In genomic region chr5:135994335-135994724, GRCm38 (mm10) we compare ENCODE assay signal across 9 mouse cellular contexts. TPM values are rescaled to one million over a fixed set of nuclear protein-coding genes. Genes with fewer than 3 reads are reported as not detected.
A peak's percentile ranks its signal among the peaks of the same experiment; 100 is the strongest.
DNase-seq lines count a peak whose midpoint lies in the region; ATAC-seq and TF ChIP-seq lines count a peak whose summit lies in the region.
"Had no signal": no experiment of that assay in that cellular context is flagged by ENCODE, and none has a peak within 500 bp of the region (broad histone marks: within the 10 kb centered on the region; RNA-seq: fewer than 3 reads in every experiment).

No protein-coding gene starts in this region.

- H3K27me3 ChIP-seq in kidney, postnatal 0 days (ENCODE audit: insufficient read depth, low read length) = no peaks in the 10 kb centered on the region
- no peaks in the 10 kb centered on the region for H3K27me3 ChIP-seq in embryonic facial prominence, embryonic 15.5 days
- no peaks in the 10 kb centered on the region for H3K27me3 ChIP-seq in hindbrain, postnatal 0 days (ENCODE audit: insufficient read depth, low read length)
- no peaks in the 10 kb centered on the region for H3K27me3 ChIP-seq in midbrain, embryonic 16.5 days (ENCODE audit: control insufficient read depth, insufficient read depth, low read depth, low read length)
- H3K27me3 ChIP-seq: Patski had no signal

- no peaks in the 10 kb centered on the region for H3K4me1 ChIP-seq in kidney, postnatal 0 days (replicated peaks; ENCODE audit: insufficient read depth, low read length)
- peaks cover 17% of the 10 kb centered on the region for H3K4me1 ChIP-seq in embryonic facial prominence, embryonic 15.5 days
- no peaks in the 10 kb centered on the region for H3K4me1 ChIP-seq in hindbrain, postnatal 0 days (ENCODE audit: insufficient read depth, low read length)
- H3K4me1 ChIP-seq in midbrain, embryonic 16.5 days (ENCODE audit: control insufficient read depth, insufficient read depth, low read length) = peaks cover 11% of the 10 kb centered on the region

- no peaks in the 10 kb centered on the region for H3K9me3 ChIP-seq in kidney, postnatal 0 days (replicated peaks; ENCODE audit: low read length)
- no peaks in the 10 kb centered on the region for H3K9me3 ChIP-seq in embryonic facial prominence, embryonic 15.5 days (replicated peaks)
- H3K9me3 ChIP-seq in hindbrain, postnatal 0 days (ENCODE audit: low read length) = no peaks in the 10 kb centered on the region
- H3K9me3 ChIP-seq in midbrain, embryonic 16.5 days (replicated peaks; ENCODE audit: control insufficient read depth, low read length, poor library complexity, severe bottlenecking) = no peaks in the 10 kb centered on the region

- H3K36me3 ChIP-seq in kidney, postnatal 0 days (ENCODE audit: insufficient read depth, low read length) = peaks cover 21% of the 10 kb centered on the region
- peaks cover 31% of the 10 kb centered on the region for H3K36me3 ChIP-seq in embryonic facial prominence, embryonic 15.5 days
- H3K36me3 ChIP-seq in hindbrain, postnatal 0 days (ENCODE audit: insufficient read depth, low read length) = peaks cover 7% of the 10 kb centered on the region; the same call in 1 of the 2 replicates
- H3K36me3 ChIP-seq in midbrain, embryonic 16.5 days (ENCODE audit: control insufficient read depth, insufficient read depth, low read length) = peaks cover 5% of the 10 kb centered on the region; the same call in 1 of the 2 replicates

- no peak overlapping the region for H3K27ac ChIP-seq in kidney, postnatal 0 days
- no peak overlapping the region for H3K27ac ChIP-seq in embryonic facial prominence, embryonic 15.5 days (replicated peaks)
- no peak overlapping the region for H3K27ac ChIP-seq in hindbrain, postnatal 0 days
- H3K27ac ChIP-seq in midbrain, embryonic 16.5 days (ENCODE audit: low read length) = no peak overlapping the region

- DNase-seq in kidney, postnatal 0 days (ENCODE audit: low spot score) = no peak
- no peak for DNase-seq in kidney, adult 8-10 months
- DNase-seq in hindbrain, postnatal 0 days (ENCODE audit: low spot score) = no peak
- no peak for DNase-seq in embryo, embryonic 11 days
- DNase-seq in kidney, postnatal 36 days = no peak
- no peak for DNase-seq in frontal cortex, postnatal 36 days (ENCODE audit: low spot score in 2 of 2)

- no peak overlapping the region for H3K9ac ChIP-seq in kidney, postnatal 0 days (ENCODE audit: low read depth, low read length)
- H3K9ac ChIP-seq in embryonic facial prominence, embryonic 15.5 days = no peak overlapping the region
- peak overlapping the region; percentile 81; the same call in 1 of the 2 replicates for H3K9ac ChIP-seq in hindbrain, postnatal 0 days (replicated peaks; ENCODE audit: low read length)
- no peak overlapping the region for H3K9ac ChIP-seq in midbrain, embryonic 16.5 days (ENCODE audit: low read depth, low read length)

- no peak for ATAC-seq in kidney, postnatal 0 days (replicated peaks; ENCODE audit: low FRiP score, low read depth)
- ATAC-seq in embryonic facial prominence, embryonic 15.5 days (ENCODE audit: insufficient number of reproducible peaks, low FRiP score, low TSS enrichment, low read depth) = no peak; the same call in 1 of the 2 replicates
- peak; percentile 6; the same call in 1 of the 2 replicates for ATAC-seq in hindbrain, postnatal 0 days
- peak; percentile 41 for ATAC-seq in midbrain, embryonic 16.5 days

- no peak for TF ChIP-seq CTCF in kidney, postnatal 0 days (IDR thresholded peaks at IDR 0.05; ENCODE audit: low read depth)
- TF ChIP-seq CTCF in hindbrain, postnatal 0 days (IDR thresholded peaks at IDR 0.05; ENCODE audit: low read depth) = no peak

- WGBS in kidney, postnatal 0 days = 66% methylated on average over 8 of the region's 8 CpGs
- WGBS in embryonic facial prominence, embryonic 15.5 days = 69% methylated on average over 8 of the region's 8 CpGs
- 66% methylated on average over 8 of the region's 8 CpGs for WGBS in hindbrain, postnatal 0 days
- WGBS in midbrain, embryonic 16.5 days = 64% methylated on average over 8 of the region's 8 CpGs

- H3K4me2 ChIP-seq in kidney, postnatal 0 days (ENCODE audit: low read length) = no peak overlapping the region
- peak overlapping the region; percentile 68; the same call in 1 of the 2 replicates for H3K4me2 ChIP-seq in embryonic facial prominence, embryonic 15.5 days (replicated peaks)
- no peak overlapping the region for H3K4me2 ChIP-seq in hindbrain, postnatal 0 days (ENCODE audit: low read depth, low read length)
- no peak overlapping the region for H3K4me2 ChIP-seq in midbrain, embryonic 16.5 days (ENCODE audit: low read length)

- H3K4me3 ChIP-seq in kidney, postnatal 0 days (replicated peaks; ENCODE audit: low read depth, low read length) = peak overlapping the region; percentile 75; the same call in 1 of the 2 replicates
- peak overlapping the region; percentile 81 for H3K4me3 ChIP-seq in embryonic facial prominence, embryonic 15.5 days (replicated peaks)
- H3K4me3 ChIP-seq in hindbrain, postnatal 0 days (ENCODE audit: low read length) = peak overlapping the region; percentile 80
- no peak overlapping the region for H3K4me3 ChIP-seq in midbrain, embryonic 16.5 days (ENCODE audit: low read depth, low read length)

RNA-seq across cellular contexts. Expression of gene Dtx2, which starts 0.3 kb away (rescaled TPM):
- polyA plus RNA-seq in kidney, postnatal 0 days (2015; fragmentation: Nextera tagmentation; extraction: Ambion mirVana) = 21.8 and 22.7 TPM in 2 replicates
- polyA plus RNA-seq in embryonic facial prominence, embryonic 15.5 days (2015; fragmentation: Nextera tagmentation; extraction: Ambion mirVana) = 35.0 and 36.5 TPM in 2 replicates
- total RNA-seq in hindbrain, postnatal 0 days (2014; rRNA removed) = 23.5 and 28.6 TPM in 2 replicates
- polyA plus RNA-seq in hindbrain, postnatal 0 days (2015; fragmentation: Nextera tagmentation; extraction: Ambion mirVana) = 17.4 and 17.9 TPM in 2 replicates
- 24.0 and 26.1 TPM in 2 replicates for polyA plus RNA-seq in midbrain, embryonic 16.5 days (2015; fragmentation: Nextera tagmentation; extraction: Ambion mirVana)

RNA-seq across cellular contexts. Expression of gene Zp3, which starts 14.4 kb away (rescaled TPM):
- polyA plus RNA-seq in kidney, postnatal 0 days (2015; fragmentation: Nextera tagmentation; extraction: Ambion mirVana) = 0.13 and 0.16 TPM in 2 replicates
- 0.40 and 0.83 TPM in 2 replicates for polyA plus RNA-seq in embryonic facial prominence, embryonic 15.5 days (2015; fragmentation: Nextera tagmentation; extraction: Ambion mirVana)
- total RNA-seq in hindbrain, postnatal 0 days (2014; rRNA removed) = 0.10 TPM in 1 of 2 replicates, not detected in the other
- polyA plus RNA-seq in hindbrain, postnatal 0 days (2015; fragmentation: Nextera tagmentation; extraction: Ambion mirVana) = 0.18 and 0.39 TPM in 2 replicates
- 0.23 TPM in 1 of 2 replicates, not detected in the other for polyA plus RNA-seq in midbrain, embryonic 16.5 days (2015; fragmentation: Nextera tagmentation; extraction: Ambion mirVana)

RNA-seq across cellular contexts. Expression of gene Ssc4d, which starts 20.0 kb away (rescaled TPM):
- 6.7 and 7.5 TPM in 2 replicates for polyA plus RNA-seq in kidney, postnatal 0 days (2015; fragmentation: Nextera tagmentation; extraction: Ambion mirVana)
- polyA plus RNA-seq in embryonic facial prominence, embryonic 15.5 days (2015; fragmentation: Nextera tagmentation; extraction: Ambion mirVana) = 2.8 and 3.4 TPM in 2 replicates
- total RNA-seq in hindbrain, postnatal 0 days (2014; rRNA removed) = 6.5 and 18.9 TPM in 2 replicates
- polyA plus RNA-seq in hindbrain, postnatal 0 days (2015; fragmentation: Nextera tagmentation; extraction: Ambion mirVana) = 3.6 and 3.8 TPM in 2 replicates
- 1.8 and 1.9 TPM in 2 replicates for polyA plus RNA-seq in midbrain, embryonic 16.5 days (2015; fragmentation: Nextera tagmentation; extraction: Ambion mirVana)

RNA-seq across cellular contexts. Expression of gene Upk3b, which starts 44.0 kb away (rescaled TPM):
- polyA plus RNA-seq in kidney, postnatal 0 days (2015; fragmentation: Nextera tagmentation; extraction: Ambion mirVana) = 5.1 and 6.0 TPM in 2 replicates
- 4.0 and 5.4 TPM in 2 replicates for polyA plus RNA-seq in embryonic facial prominence, embryonic 15.5 days (2015; fragmentation: Nextera tagmentation; extraction: Ambion mirVana)
- total RNA-seq in hindbrain, postnatal 0 days (2014; rRNA removed) = not detected in 2 replicates
- polyA plus RNA-seq in hindbrain, postnatal 0 days (2015; fragmentation: Nextera tagmentation; extraction: Ambion mirVana) = not detected in 2 replicates
- 0.05 TPM in 1 of 2 replicates, not detected in the other for polyA plus RNA-seq in midbrain, embryonic 16.5 days (2015; fragmentation: Nextera tagmentation; extraction: Ambion mirVana)

RNA-seq across cellular contexts. Expression of gene Ywhag, which starts 59.9 kb away (rescaled TPM):
- 89.4 and 105 TPM in 2 replicates for polyA plus RNA-seq in kidney, postnatal 0 days (2015; fragmentation: Nextera tagmentation; extraction: Ambion mirVana)
- 149 and 156 TPM in 2 replicates for polyA plus RNA-seq in embryonic facial prominence, embryonic 15.5 days (2015; fragmentation: Nextera tagmentation; extraction: Ambion mirVana)
- 334 and 336 TPM in 2 replicates for total RNA-seq in hindbrain, postnatal 0 days (2014; rRNA removed)
- 734 and 782 TPM in 2 replicates for polyA plus RNA-seq in hindbrain, postnatal 0 days (2015; fragmentation: Nextera tagmentation; extraction: Ambion mirVana)
- 1,035 and 1,054 TPM in 2 replicates for polyA plus RNA-seq in midbrain, embryonic 16.5 days (2015; fragmentation: Nextera tagmentation; extraction: Ambion mirVana)

Comparison
In these comparisons a context has a peak if more than half of its experiments do, and no peak if none do; other contexts are left out.
1. ATAC-seq: peak in hindbrain, postnatal 0 days (single experiment) and midbrain, embryonic 16.5 days (single experiment); none in kidney, postnatal 0 days (single experiment) and embryonic facial prominence, embryonic 15.5 days (single experiment).